Mouse (Mus musculus) adipocyte (in vitro differentiated cells): ENCODE results near the gene Ndufaf8.
A peak's percentile ranks its signal among the peaks of the same experiment; 100 is the strongest.

Experiments
- DNase-seq: peaks from one replicate; pipeline ENCODE4 v3.0.0-alpha.2; 2016; ENCODE audit warnings: low spot score

Gene Ndufaf8

GRCm38 (mm10) chr11:120136195-120136594, 37.5 kb downstream of the Ndufaf8 start:
- DNase-seq = no peak

- no peak for DNase-seq
Observed at GRCm38 (mm10) chr11:120136796-120137624, 38.3 kb downstream of the Ndufaf8 start.

DNA sequence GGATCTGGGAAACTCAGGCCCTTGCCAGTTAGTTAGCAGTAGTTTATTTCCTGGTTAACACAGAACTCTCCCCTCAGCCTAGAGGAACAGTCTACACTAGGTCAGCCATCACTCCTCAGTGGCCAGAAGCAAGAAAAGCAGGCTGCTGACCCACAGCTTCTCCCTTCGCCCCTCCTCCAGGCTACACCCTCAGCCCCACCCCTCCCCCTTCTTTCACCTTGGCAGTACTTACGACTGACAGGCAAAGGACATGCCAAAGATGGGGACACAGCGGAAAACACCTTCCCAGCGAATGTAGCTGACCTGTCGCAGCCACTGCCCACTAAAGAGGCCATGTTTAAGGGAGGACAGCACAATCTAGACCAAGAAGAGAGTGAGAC, 38.9 kb downstream of the Ndufaf8 start:
- DNase-seq = no peak

DNA sequence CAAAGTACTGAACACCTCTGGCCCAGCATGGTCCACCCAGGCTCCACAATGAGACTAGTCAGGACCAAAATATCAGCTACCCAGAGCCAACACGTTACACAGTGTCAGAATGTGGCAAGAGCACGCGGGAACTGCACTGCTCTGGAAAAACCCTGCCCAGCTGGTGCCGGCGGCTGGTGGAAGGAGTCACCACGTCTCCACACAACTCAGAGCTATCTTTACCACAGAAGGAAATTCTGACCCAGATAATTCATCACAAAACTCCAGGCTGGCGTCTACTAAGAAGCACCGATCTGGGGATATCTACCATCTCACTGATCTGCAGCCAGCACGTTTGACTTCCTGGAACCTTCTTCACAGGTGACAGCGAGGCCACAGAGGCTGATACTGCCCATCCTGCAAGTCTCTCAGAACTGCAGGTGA, 40.6 kb downstream of the Ndufaf8 start:
- DNase-seq = no peak

GRCm38 (mm10) chr11:120140255-120140654, 41.5 kb downstream of the Ndufaf8 start:
- peak; percentile 39 for DNase-seq

DNA sequence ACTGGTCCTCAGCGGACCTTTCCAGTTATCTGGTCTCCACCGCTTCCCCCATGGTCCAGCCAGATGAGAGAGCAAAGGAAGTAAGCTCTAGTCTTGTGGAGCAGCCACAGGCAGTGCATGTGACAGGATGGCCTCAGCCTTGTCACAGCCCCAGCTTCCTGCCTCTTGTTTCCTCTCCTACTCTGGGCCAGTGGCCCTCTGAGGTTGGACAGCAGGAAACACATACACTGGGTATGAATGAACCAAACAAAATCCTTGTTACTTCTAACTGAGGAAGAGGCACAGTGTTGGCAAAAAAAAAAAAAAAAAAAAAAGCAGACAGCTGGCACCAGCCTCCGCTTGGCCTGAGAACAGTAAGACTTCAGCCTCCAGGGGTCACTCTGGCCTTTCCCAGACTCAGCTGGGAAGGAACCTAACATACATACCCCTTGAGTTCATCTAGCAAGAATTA, 43.9 kb downstream of the Ndufaf8 start:
- peak; percentile 69 for DNase-seq

- no peak for DNase-seq
Observed at GRCm38 (mm10) chr11:120143708-120144497, 45.2 kb downstream of the Ndufaf8 start.

DNA sequence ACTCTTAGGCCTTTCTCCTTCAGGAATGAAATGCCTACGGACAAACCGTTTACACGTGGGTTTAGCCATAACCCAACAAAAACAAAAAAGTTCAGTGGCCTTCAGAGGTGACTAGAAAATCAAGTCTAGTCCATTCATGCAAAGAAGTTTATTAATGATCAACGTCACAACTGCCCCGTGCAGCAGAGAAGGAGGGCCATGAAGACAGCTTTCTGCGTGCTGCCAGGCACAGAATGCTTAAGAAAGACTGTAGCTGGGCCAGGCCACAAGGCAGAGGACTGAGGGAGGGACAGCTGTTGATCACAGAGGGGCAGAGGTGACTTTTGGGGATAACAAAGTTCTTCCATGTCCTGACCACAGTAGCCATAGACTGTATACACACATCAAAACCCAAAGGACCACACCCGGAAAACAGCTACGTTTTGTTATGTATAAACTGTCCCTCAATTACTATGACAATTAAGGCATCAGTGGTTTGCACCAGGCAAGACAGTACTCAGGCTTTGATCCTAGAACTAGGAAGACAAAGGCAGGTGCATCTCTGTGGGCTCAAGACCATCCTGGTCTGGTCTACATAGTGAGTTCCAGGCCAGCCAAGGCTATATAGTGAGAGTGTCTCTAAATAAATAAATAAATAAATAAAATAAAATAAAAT, 49.6 kb downstream of the Ndufaf8 start:
- no peak for DNase-seq

DNA sequence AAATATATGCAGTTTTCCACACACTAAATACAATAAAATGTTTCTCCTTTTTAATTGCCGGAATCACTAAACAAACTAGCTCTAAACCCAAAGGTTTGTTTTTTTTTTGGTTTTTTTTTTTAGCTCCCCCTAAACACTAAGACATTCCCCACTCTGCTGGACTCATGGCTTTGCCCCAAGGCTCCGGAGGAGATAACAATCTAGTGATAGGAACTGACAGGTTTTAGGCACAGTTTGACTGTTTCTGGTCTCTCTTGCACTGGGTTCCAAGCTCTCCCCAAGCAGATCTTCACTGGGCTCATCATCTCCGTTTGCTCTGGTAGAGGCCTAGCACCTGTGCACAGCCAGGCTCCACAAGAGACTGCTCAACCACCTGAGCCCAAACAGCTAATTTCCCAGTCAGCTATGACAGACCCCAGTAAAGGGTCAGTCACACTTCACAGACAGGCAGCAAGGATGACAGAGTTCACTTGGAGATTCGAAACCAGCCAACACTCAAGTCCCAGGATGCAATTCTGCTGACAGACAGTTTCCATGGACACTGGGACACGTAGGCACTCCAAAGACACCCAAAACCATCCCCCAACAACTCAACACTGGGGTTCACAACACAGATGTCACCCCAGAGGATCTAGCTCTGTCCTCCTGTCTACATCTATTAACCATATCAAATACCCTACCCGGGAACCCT, 50.9 kb downstream of the Ndufaf8 start:
- DNase-seq = peak; percentile 57
